Mouse (Mus musculus): Measurements from ENCODE around the gene Ccer2. TPM values are rescaled to one million over a fixed set of nuclear protein-coding genes. Genes with fewer than 3 reads are reported as not detected.
A peak's percentile ranks its signal among the peaks of the same experiment; 100 is the strongest.

Ccer2 gene
- polyA plus RNA-seq, 1 experiment = not detected

GRCm38 (mm10) chr7:28781261-28781663, 25.3 kb downstream of the Ccer2 start:
- H3K4me3 ChIP-seq (ENCODE audit: insufficient read depth, low read length) = no peak overlapping the region
- H3K4me1 ChIP-seq (ENCODE audit: control insufficient read depth, insufficient read depth, low read length) = peaks cover 3% of the 10 kb centered on the region; the same call in 1 of the 2 replicates
- H3K27ac ChIP-seq (ENCODE audit: insufficient read depth, low read length) = no peak overlapping the region
- no peak for TF ChIP-seq CTCF (IDR thresholded peaks at IDR 0.05; ENCODE audit: borderline replicate concordance, insufficient read depth, low read length)
- TF ChIP-seq POLR2A (IDR thresholded peaks at IDR 0.05; ENCODE audit: low read depth, low read length) = no peak

- Histone ChIP-seq H3K27ac (ENCODE audit: insufficient read depth, low read length) (no peak overlapping the region), H3K4me3 (ENCODE audit: insufficient read depth, low read length) (no peak overlapping the region), H3K4me1 (ENCODE audit: control insufficient read depth, insufficient read depth, low read length) (peaks cover 6% of the 10 kb centered on the region; the same call in 1 of the 2 replicates)
- TF ChIP-seq CTCF (IDR thresholded peaks at IDR 0.05; ENCODE audit: borderline replicate concordance, insufficient read depth, low read length) (no peak), POLR2A (IDR thresholded peaks at IDR 0.05; ENCODE audit: low read depth, low read length) (no peak)
These were observed 29.2 kb downstream of the Ccer2 start for GRCm38 (mm10) chr7:28785161-28785560.

DNA sequence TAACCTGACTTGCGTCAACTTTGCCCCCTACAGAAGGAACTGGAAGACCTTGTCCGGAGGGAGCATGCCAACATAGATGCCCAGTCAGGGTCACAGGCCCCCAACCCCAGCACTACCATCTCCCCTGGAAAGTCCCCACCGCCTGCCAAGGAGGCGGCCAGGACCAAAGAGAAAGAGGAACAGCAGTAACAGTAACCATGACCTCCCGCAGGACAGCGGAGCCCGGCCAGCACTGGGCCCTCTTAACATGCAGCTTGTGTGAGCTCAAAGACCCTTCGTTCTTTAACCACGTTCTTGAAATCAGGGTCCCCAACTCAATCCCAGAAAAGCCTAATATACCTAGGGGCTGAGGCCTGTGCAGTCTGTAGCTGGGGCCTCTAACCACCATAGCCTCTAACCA, 31.9 kb downstream of the Ccer2 start:
- no peak overlapping the region for H3K27ac ChIP-seq (ENCODE audit: insufficient read depth, low read length)
- H3K4me3 ChIP-seq (ENCODE audit: insufficient read depth, low read length) = no peak overlapping the region
- H3K4me1 ChIP-seq (ENCODE audit: control insufficient read depth, insufficient read depth, low read length) = peaks cover 3% of the 10 kb centered on the region; the same call in 1 of the 2 replicates
- TF ChIP-seq POLR2A (IDR thresholded peaks at IDR 0.05; ENCODE audit: low read depth, low read length) (no peak), CTCF (IDR thresholded peaks at IDR 0.05; ENCODE audit: borderline replicate concordance, insufficient read depth, low read length) (no peak)

DNA sequence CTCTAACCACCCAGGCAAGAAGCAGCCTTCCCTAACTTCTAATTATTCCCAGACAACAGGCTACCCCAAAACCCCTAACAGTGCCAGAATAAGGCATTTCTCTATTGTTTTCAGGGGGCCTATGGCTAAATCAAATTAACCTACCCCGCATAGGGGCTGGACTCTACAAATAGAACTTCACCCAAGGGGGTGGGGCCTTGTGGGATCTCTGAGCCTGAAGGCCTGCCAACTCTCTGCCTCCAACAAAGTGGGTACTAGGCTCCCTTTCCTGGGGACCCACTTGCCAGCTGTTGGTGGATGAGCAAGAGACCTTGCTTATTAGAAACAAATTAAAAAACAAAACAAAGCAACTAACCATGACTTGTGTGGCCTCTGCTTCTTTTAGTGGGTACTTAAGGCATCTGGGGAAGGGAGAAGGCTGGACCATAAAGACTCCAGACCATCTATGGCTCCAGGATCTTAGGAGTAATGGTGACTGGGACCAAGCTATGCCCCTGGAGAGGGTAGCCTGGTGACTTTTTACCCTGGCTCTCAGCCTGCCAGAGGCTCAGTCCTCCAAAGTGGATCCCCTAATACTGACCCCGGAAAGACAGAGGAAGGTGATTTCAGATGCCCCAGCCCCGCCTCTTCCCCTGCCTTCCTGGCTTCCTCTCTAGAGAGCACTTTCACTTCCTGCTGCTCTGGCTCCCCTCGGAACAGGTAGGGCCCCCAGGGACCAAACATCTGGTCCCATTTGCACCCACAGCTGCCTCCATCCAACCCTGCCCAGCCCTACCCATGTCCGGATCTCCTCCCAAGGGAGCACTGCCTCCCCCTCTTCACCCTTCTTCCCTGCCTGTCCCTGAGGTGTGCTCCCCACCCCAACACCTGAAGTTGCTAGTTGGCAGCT, 32.6 kb downstream of the Ccer2 start, which contains the start of gene Rinl:
Gene Rinl, plus strand, starts transcription at position 663 of the 889 bp plus-strand sequence.
- Histone ChIP-seq H3K27ac (ENCODE audit: insufficient read depth, low read length) (peak within 1 kb of the TSS; percentile 35; the same call in 1 of the 2 replicates), H3K4me1 (ENCODE audit: control insufficient read depth, insufficient read depth, low read length) (peaks cover 3% of the 10 kb centered on the region; the same call in 1 of the 2 replicates), H3K4me3 (ENCODE audit: insufficient read depth, low read length) (no peak within 1 kb of the TSS)
- TF ChIP-seq CTCF (IDR thresholded peaks at IDR 0.05; ENCODE audit: borderline replicate concordance, insufficient read depth, low read length) = no peak
- TF ChIP-seq POLR2A (IDR thresholded peaks at IDR 0.05; ENCODE audit: low read depth, low read length) = no peak

DNA sequence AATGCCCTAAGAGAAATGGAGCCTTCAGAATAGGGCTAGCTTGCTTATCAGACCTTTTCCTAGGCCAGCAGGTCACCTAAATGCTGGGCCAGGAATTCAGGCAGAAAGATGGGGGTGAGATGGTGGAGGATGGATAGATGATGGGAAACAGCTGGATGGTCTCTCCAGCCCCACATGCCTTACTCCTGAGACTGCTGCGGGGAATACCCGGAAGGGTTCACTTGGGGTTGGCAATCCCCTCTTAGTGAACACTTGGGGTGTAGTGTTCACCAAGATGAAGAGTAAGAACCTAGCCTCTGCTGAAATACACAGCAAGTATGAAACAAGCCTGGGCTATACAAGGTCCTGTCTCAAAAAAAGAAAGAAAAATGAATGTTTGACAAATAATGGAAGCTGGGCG, 33.3 kb downstream of the Ccer2 start:
- Histone ChIP-seq H3K4me1 (ENCODE audit: control insufficient read depth, insufficient read depth, low read length) (peaks cover 3% of the 10 kb centered on the region; the same call in 1 of the 2 replicates), H3K4me3 (ENCODE audit: insufficient read depth, low read length) (no peak overlapping the region), H3K27ac (ENCODE audit: insufficient read depth, low read length) (peak overlapping the region; percentile 2; the same call in 1 of the 2 replicates)
- TF ChIP-seq POLR2A (IDR thresholded peaks at IDR 0.05; ENCODE audit: low read depth, low read length) = no peak
- TF ChIP-seq CTCF (IDR thresholded peaks at IDR 0.05; ENCODE audit: borderline replicate concordance, insufficient read depth, low read length) = no peak

- peak overlapping the region; percentile 35; the same call in 1 of the 2 replicates for H3K27ac ChIP-seq (ENCODE audit: insufficient read depth, low read length)
- TF ChIP-seq POLR2A (IDR thresholded peaks at IDR 0.05; ENCODE audit: low read depth, low read length) (no peak), CTCF (IDR thresholded peaks at IDR 0.05; ENCODE audit: borderline replicate concordance, insufficient read depth, low read length) (no peak)
- peaks cover 3% of the 10 kb centered on the region; the same call in 1 of the 2 replicates for H3K4me1 ChIP-seq (ENCODE audit: control insufficient read depth, insufficient read depth, low read length)
These were observed 34.3 kb downstream of the Ccer2 start for GRCm38 (mm10) chr7:28790066-28790806.

DNA sequence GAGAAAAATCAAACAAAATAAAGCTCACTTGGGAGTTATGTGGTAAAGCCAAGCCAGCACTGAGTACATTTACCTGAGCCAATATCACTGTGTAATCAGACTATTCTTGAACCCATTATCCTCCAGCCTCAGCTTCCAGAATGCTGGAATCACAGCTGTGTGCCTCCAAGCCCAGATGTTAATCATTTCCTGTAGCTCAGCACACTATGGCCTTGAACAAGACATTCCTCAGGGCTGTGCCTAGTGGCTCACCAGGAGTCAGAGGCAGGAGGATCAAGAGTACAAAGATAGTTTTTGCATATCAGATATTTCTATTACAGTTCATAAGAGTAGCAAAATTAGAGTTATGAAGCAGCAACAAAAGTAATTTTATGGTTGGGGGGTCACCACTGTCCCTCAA, 35.7 kb downstream of the Ccer2 start:
- Histone ChIP-seq H3K27ac (ENCODE audit: insufficient read depth, low read length) (no peak overlapping the region), H3K4me1 (ENCODE audit: control insufficient read depth, insufficient read depth, low read length) (peaks cover 3% of the 10 kb centered on the region; the same call in 1 of the 2 replicates), H3K4me3 (ENCODE audit: insufficient read depth, low read length) (no peak overlapping the region)
- TF ChIP-seq CTCF (IDR thresholded peaks at IDR 0.05; ENCODE audit: borderline replicate concordance, insufficient read depth, low read length) = no peak
- no peak for TF ChIP-seq POLR2A (IDR thresholded peaks at IDR 0.05; ENCODE audit: low read depth, low read length)

More at GRCm38 (mm10) chr7:28790066-28790806, 34.3 kb downstream of the Ccer2 start:
- no peak overlapping the region for H3K4me3 ChIP-seq (ENCODE audit: insufficient read depth, low read length)

GRCm38 (mm10) chr7:28792391-28793185, 36.6 kb downstream of the Ccer2 start:
- no peak for TF ChIP-seq CTCF (IDR thresholded peaks at IDR 0.05; ENCODE audit: borderline replicate concordance, insufficient read depth, low read length)
- no peak for TF ChIP-seq POLR2A (IDR thresholded peaks at IDR 0.05; ENCODE audit: low read depth, low read length)
- Histone ChIP-seq H3K27ac (ENCODE audit: insufficient read depth, low read length) (no peak overlapping the region), H3K4me3 (ENCODE audit: insufficient read depth, low read length) (no peak overlapping the region), H3K4me1 (ENCODE audit: control insufficient read depth, insufficient read depth, low read length) (peaks cover 3% of the 10 kb centered on the region; the same call in 1 of the 2 replicates)

GRCm38 (mm10) chr7:28793834-28794233, 37.9 kb downstream of the Ccer2 start:
- no peak overlapping the region for H3K27ac ChIP-seq (ENCODE audit: insufficient read depth, low read length)
- no peak overlapping the region for H3K4me3 ChIP-seq (ENCODE audit: insufficient read depth, low read length)
- peaks cover 3% of the 10 kb centered on the region; the same call in 1 of the 2 replicates for H3K4me1 ChIP-seq (ENCODE audit: control insufficient read depth, insufficient read depth, low read length)
- TF ChIP-seq CTCF (IDR thresholded peaks at IDR 0.05; ENCODE audit: borderline replicate concordance, insufficient read depth, low read length) = no peak
- no peak for TF ChIP-seq POLR2A (IDR thresholded peaks at IDR 0.05; ENCODE audit: low read depth, low read length)

Data from embryonic fibroblast, embryonic 13.5 days (primary cell).